In genomic region chr9:96971625-96972404, GRCm38 (mm10) we compare ENCODE assay signal across 7 mouse cellular contexts. TPM values are rescaled to one million over a fixed set of nuclear protein-coding genes. Genes with fewer than 3 reads are reported as not detected.
DNase-seq lines count a peak whose midpoint lies in the region; ATAC-seq and TF ChIP-seq lines count a peak whose summit lies in the region.

No protein-coding gene starts in this region.

- DNase-seq in Patski (ENCODE audit: low read depth, low spot score), result no peak
- peak; percentile 32 for DNase-seq in brain, embryonic 18.5 days (ENCODE audit: low read depth, low spot score)
- peak; percentile 81 to 84 for DNase-seq in heart, adult 18-20 months
- no peak for DNase-seq in thymus, adult 2 months
- DNase-seq in T-cell, adult 2 months (ENCODE audit: low spot score), result no peak

- 61% methylated on average over 9 of the region's 9 CpGs for WGBS in intestine, embryonic 15.5 days
- 22% methylated on average over 9 of the region's 9 CpGs for WGBS in midbrain, embryonic 13.5 days
- WGBS in thymus, adult 2 months, result 89% methylated on average over 9 of the region's 9 CpGs

- in situ Hi-C loops in Patski (cut with MboI; ENCODE audit: low pct_unique_long_range_greater_than_20kb), result loop anchor here (25.0 kb wide), 1 partner anchor 1315 kb away; the partner anchor contains the start of gene Nmnat3

- H3K4me2 ChIP-seq in intestine, embryonic 15.5 days (replicated peaks), result no peak overlapping the region
- no peak overlapping the region for H3K4me2 ChIP-seq in midbrain, embryonic 13.5 days (replicated peaks)

- ATAC-seq in Patski, result peak; percentile 61
- ATAC-seq in intestine, embryonic 15.5 days, result peak; percentile 33
- peak; percentile 86 for ATAC-seq in midbrain, embryonic 13.5 days

- no peak overlapping the region for H3K4me3 ChIP-seq in intestine, embryonic 15.5 days (replicated peaks)
- no peak overlapping the region for H3K4me3 ChIP-seq in midbrain, embryonic 13.5 days (replicated peaks)
- H3K4me3 ChIP-seq in thymus, adult 2 months (ENCODE audit: control insufficient read depth, insufficient read depth, low read length), result no peak overlapping the region

- no peaks in the 10 kb centered on the region for H3K9me3 ChIP-seq in intestine, embryonic 15.5 days
- H3K9me3 ChIP-seq in midbrain, embryonic 13.5 days, result no peaks in the 10 kb centered on the region

- H3K4me1 ChIP-seq in intestine, embryonic 15.5 days (replicated peaks), result peaks cover 11% of the 10 kb centered on the region
- H3K4me1 ChIP-seq in midbrain, embryonic 13.5 days (replicated peaks), result peaks cover 69% of the 10 kb centered on the region
- H3K4me1 ChIP-seq in thymus, adult 2 months (replicated peaks; ENCODE audit: control insufficient read depth, insufficient read depth, low read length), result no peaks in the 10 kb centered on the region

- TF ChIP-seq POLR2A in thymus, adult 2 months (IDR thresholded peaks at IDR 0.05; ENCODE audit: control insufficient read depth, extremely low read depth, insufficient read depth, low read length, poor library complexity), result no peak

- no peak overlapping the region for H3K9ac ChIP-seq in intestine, embryonic 15.5 days
- H3K9ac ChIP-seq in midbrain, embryonic 13.5 days (replicated peaks), result no peak overlapping the region

- H3K27ac ChIP-seq in intestine, embryonic 15.5 days, result no peak overlapping the region
- H3K27ac ChIP-seq in midbrain, embryonic 13.5 days, result peak overlapping the region; percentile 78
- H3K27ac ChIP-seq in thymus, adult 2 months (ENCODE audit: control insufficient read depth, insufficient read depth, low read length), result no peak overlapping the region

- H3K27me3 ChIP-seq in Patski, result no peaks in the 10 kb centered on the region
- H3K27me3 ChIP-seq in intestine, embryonic 15.5 days (replicated peaks), result no peaks in the 10 kb centered on the region
- no peaks in the 10 kb centered on the region for H3K27me3 ChIP-seq in midbrain, embryonic 13.5 days
- H3K27me3 ChIP-seq in thymus, adult 2 months (ENCODE audit: control insufficient read depth, insufficient read depth, low read length), result no peaks in the 10 kb centered on the region

- TF ChIP-seq CTCF in Patski (IDR thresholded peaks at IDR 0.05), result no peak
- TF ChIP-seq CTCF in thymus, adult 2 months (IDR thresholded peaks at IDR 0.05; ENCODE audit: borderline replicate concordance, control insufficient read depth, extremely low read depth, insufficient read depth, low read length, poor library complexity), result no peak

- no peaks in the 10 kb centered on the region for H3K36me3 ChIP-seq in intestine, embryonic 15.5 days
- H3K36me3 ChIP-seq in midbrain, embryonic 13.5 days, result 0 out of 2 replicates have a peak, but pooled peaks cover 2% of the 10 kb centered on the region
- no peaks in the 10 kb centered on the region for H3K36me3 ChIP-seq in thymus, adult 2 months (ENCODE audit: control insufficient read depth, insufficient read depth, low read length)

- CTCF ChIA-PET in Patski (lab: Charles Lee), result interaction anchor here (1.0 to 1.5 kb wide), 4 partner anchors 10 to 21 kb away, joined by 3 to 5 read pairs (median 4); no protein-coding TSS in a partner anchor

- POLR2A ChIA-PET in Patski (lab: Charles Lee), result interaction anchor here (1.5 kb wide), 1 partner anchor 8 kb away, joined by 3 read pairs; no protein-coding TSS in a partner anchor

RNA-seq across cellular contexts. Expression of gene Spsb4, which starts 46.8 kb away (rescaled TPM):
- 19.0 TPM for polyA plus RNA-seq in Patski (2021)
- 1 to 10 TPM; 2.1 to 3.9 TPM for total RNA-seq in heart, adult 18-20 months (2021)
- 29.3 and 29.9 TPM in 2 replicates for polyA plus RNA-seq in intestine, embryonic 15.5 days (2015; fragmentation: Nextera tagmentation; extraction: Ambion mirVana)
- 64.2 and 64.9 TPM in 2 replicates for polyA plus RNA-seq in midbrain, embryonic 13.5 days (2015; fragmentation: Nextera tagmentation; extraction: Ambion mirVana)
- 0.43 and 0.69 TPM in 2 replicates for polyA plus RNA-seq in thymus, adult 2 months (2012; rRNA removed)

Comparison
In these comparisons a context has a peak if more than half of its experiments do, and no peak if none do; other contexts are left out.
1. ATAC-seq: peak in every context shown above with its lines; median percentile 86 in midbrain, embryonic 13.5 days; 61 in Patski; 33 in intestine, embryonic 15.5 days.
2. DNase-seq: peak in brain, embryonic 18.5 days (single experiment) and heart, adult 18-20 months (2 of 2); none in Patski (single experiment), thymus, adult 2 months (single experiment) and T-cell, adult 2 months (single experiment).
3. RNA of gene Spsb4, which starts 46.8 kb away (polyA plus RNA-seq): 64.2 to 64.9 TPM in midbrain, embryonic 13.5 days, 29.3 to 29.9 TPM in intestine, embryonic 15.5 days and 19.0 TPM in Patski (single experiment); 0.43 to 0.69 TPM in thymus, adult 2 months; every median in the first group is over 10 times any median in the second.